Mouse (Mus musculus): ENCODE data around the gene Elavl3. TPM values are rescaled to one million over a fixed set of nuclear protein-coding genes. Genes with fewer than 3 reads are reported as not detected.

Gene Elavl3
- total RNA-seq, 1 experiment: 2.6 TPM

- H3K9me3 ChIP-seq (ENCODE audit: control insufficient read depth, insufficient read depth, low read depth, low read length): no peaks in the 10 kb centered on the region
- H3K36me3 ChIP-seq (ENCODE audit: control insufficient read depth, insufficient read depth, low read length, poor library complexity, severe bottlenecking): peaks cover 55% of the 10 kb centered on the region
Measured at GRCm38 (mm10) chr9:22004546-22004945, 47.3 kb downstream of the Elavl3 start.

GRCm38 (mm10) chr9:22003163-22003554 lies 48.7 kb downstream of the Elavl3 start:
- no peaks in the 10 kb centered on the region for H3K9me3 ChIP-seq (ENCODE audit: control insufficient read depth, insufficient read depth, low read depth, low read length)
- in situ Hi-C loops (cut with MboI; ENCODE audit: low sequenced_read_pairs in 2 of 2, unreplicated experiment in 2 of 2): no loop called here
- TF ChIP-seq CHD2 (IDR thresholded peaks at IDR 0.05; ENCODE audit: low read depth, low read length): peak; percentile 24; the same call in 1 of the 2 replicates
- no peak for TF ChIP-seq ZNF384 (IDR thresholded peaks at IDR 0.05; ENCODE audit: low read depth, low read length)
- peak overlapping the region; percentile 84 for H3K9ac ChIP-seq (ENCODE audit: insufficient read depth, low read depth, low read length, poor library complexity, severe bottlenecking)
- peak overlapping the region; percentile 76 to 87 for H3K4me3 ChIP-seq (ENCODE audit: insufficient read depth in 1 of 2, low read depth in 1 of 2, low read length in 2 of 2, poor library complexity in 1 of 2, severe bottlenecking in 1 of 2)
- H3K36me3 ChIP-seq (ENCODE audit: control insufficient read depth, insufficient read depth, low read length, poor library complexity, severe bottlenecking): peaks cover 45% of the 10 kb centered on the region
- peak overlapping the region; percentile 75 for H3K27ac ChIP-seq (ENCODE audit: insufficient read depth, low read depth, low read length, poor library complexity, severe bottlenecking)
- peaks cover 0 to 13% of the 10 kb centered on the region in 2 experiments; a peak in 2 of 4 replicates for H3K4me1 ChIP-seq (ENCODE audit: control insufficient read depth in 2 of 2, insufficient read depth in 2 of 2, low read length in 2 of 2, poor library complexity in 1 of 2)
- no peak for DNase-seq (ENCODE audit: low read depth, low spot score)

More at GRCm38 (mm10) chr9:22004546-22004945, 47.3 kb downstream of the Elavl3 start:
- no peak for TF ChIP-seq ZC3H11A (IDR thresholded peaks at IDR 0.05; ENCODE audit: borderline replicate concordance, low read depth, low read length)
- no peak for TF ChIP-seq ZNF384 (IDR thresholded peaks at IDR 0.05; ENCODE audit: low read depth, low read length)
- TF ChIP-seq HCFC1 (IDR thresholded peaks at IDR 0.05; ENCODE audit: borderline replicate concordance, insufficient read depth, low read length): no peak
- no peak for TF ChIP-seq CHD2 (IDR thresholded peaks at IDR 0.05; ENCODE audit: low read depth, low read length)
- TF ChIP-seq MAFK (IDR thresholded peaks at IDR 0.05; ENCODE audit: insufficient read depth, low read depth, low read length): no peak
- in situ Hi-C loops (cut with MboI; ENCODE audit: low sequenced_read_pairs in 2 of 2, unreplicated experiment in 2 of 2): no loop called here
- Histone ChIP-seq H3K9ac (ENCODE audit: insufficient read depth, low read depth, low read length, poor library complexity, severe bottlenecking) (no peak overlapping the region), H3K4me3 (ENCODE audit: insufficient read depth in 1 of 2, low read depth in 1 of 2, low read length in 2 of 2, poor library complexity in 1 of 2, severe bottlenecking in 1 of 2) (no peak overlapping the region), H3K27ac (ENCODE audit: insufficient read depth, low read depth, low read length, poor library complexity, severe bottlenecking) (no peak overlapping the region), H3K4me1 (ENCODE audit: control insufficient read depth in 2 of 2, insufficient read depth in 2 of 2, low read length in 2 of 2, poor library complexity in 1 of 2) (peaks cover 0 to 13% of the 10 kb centered on the region in 2 experiments; a peak in 2 of 4 replicates)
- DNase-seq (ENCODE audit: low read depth, low spot score): no peak

GRCm38 (mm10) chr9:22002194-22003162 lies 49.3 kb downstream of the Elavl3 start, which contains the start of the genes Ccdc151 and Prkcsh:
Ccdc151 (minus strand) TSS chr9:22002634.
Prkcsh (plus strand) TSS chr9:22002806.
- peak within 1 kb of the TSS; percentile 84 for H3K9ac ChIP-seq (ENCODE audit: insufficient read depth, low read depth, low read length, poor library complexity, severe bottlenecking)
- no peaks in the 10 kb centered on the region for H3K9me3 ChIP-seq (ENCODE audit: control insufficient read depth, insufficient read depth, low read depth, low read length)
- peaks cover 38% of the 10 kb centered on the region for H3K36me3 ChIP-seq (ENCODE audit: control insufficient read depth, insufficient read depth, low read length, poor library complexity, severe bottlenecking)
- in situ Hi-C loops (cut with MboI; ENCODE audit: low sequenced_read_pairs in 2 of 2, unreplicated experiment in 2 of 2): no loop called here
- TF ChIP-seq HCFC1 (IDR thresholded peaks at IDR 0.05; ENCODE audit: borderline replicate concordance, insufficient read depth, low read length) (peak; percentile 97), MAFK (IDR thresholded peaks at IDR 0.05; ENCODE audit: insufficient read depth, low read depth, low read length) (no peak)
- peak; percentile 100 for DNase-seq (ENCODE audit: low read depth, low spot score)
- peak within 1 kb of the TSS; percentile 76 to 87 for H3K4me3 ChIP-seq (ENCODE audit: insufficient read depth in 1 of 2, low read depth in 1 of 2, low read length in 2 of 2, poor library complexity in 1 of 2, severe bottlenecking in 1 of 2)
- peaks cover 0 to 13% of the 10 kb centered on the region in 2 experiments; a peak in 2 of 4 replicates for H3K4me1 ChIP-seq (ENCODE audit: control insufficient read depth in 2 of 2, insufficient read depth in 2 of 2, low read length in 2 of 2, poor library complexity in 1 of 2)
- H3K27ac ChIP-seq (ENCODE audit: insufficient read depth, low read depth, low read length, poor library complexity, severe bottlenecking): peak within 1 kb of the TSS; percentile 75

GRCm38 (mm10) chr9:22001633-22002032 lies 50.2 kb downstream of the Elavl3 start:
- Histone ChIP-seq H3K4me1 (ENCODE audit: control insufficient read depth in 2 of 2, insufficient read depth in 2 of 2, low read length in 2 of 2, poor library complexity in 1 of 2) (peaks cover 0 to 13% of the 10 kb centered on the region in 2 experiments; a peak in 2 of 4 replicates), H3K9me3 (ENCODE audit: control insufficient read depth, insufficient read depth, low read depth, low read length) (no peaks in the 10 kb centered on the region), H3K27ac (ENCODE audit: insufficient read depth, low read depth, low read length, poor library complexity, severe bottlenecking) (no peak overlapping the region), H3K4me3 (ENCODE audit: insufficient read depth in 1 of 2, low read depth in 1 of 2, low read length in 2 of 2, poor library complexity in 1 of 2, severe bottlenecking in 1 of 2) (no peak overlapping the region), H3K36me3 (ENCODE audit: control insufficient read depth, insufficient read depth, low read length, poor library complexity, severe bottlenecking) (peaks cover 30% of the 10 kb centered on the region), H3K9ac (ENCODE audit: insufficient read depth, low read depth, low read length, poor library complexity, severe bottlenecking) (no peak overlapping the region)
- in situ Hi-C loops (cut with MboI; ENCODE audit: low sequenced_read_pairs in 2 of 2, unreplicated experiment in 2 of 2): no loop called here
- DNase-seq (ENCODE audit: low read depth, low spot score): no peak
- TF ChIP-seq HCFC1 (IDR thresholded peaks at IDR 0.05; ENCODE audit: borderline replicate concordance, insufficient read depth, low read length) (no peak), MAFK (IDR thresholded peaks at IDR 0.05; ENCODE audit: insufficient read depth, low read depth, low read length) (no peak), CHD2 (IDR thresholded peaks at IDR 0.05; ENCODE audit: low read depth, low read length) (no peak), ZNF384 (IDR thresholded peaks at IDR 0.05; ENCODE audit: low read depth, low read length) (no peak), ZC3H11A (IDR thresholded peaks at IDR 0.05; ENCODE audit: borderline replicate concordance, low read depth, low read length) (no peak)

All from ES-E14 (cell line).